Mouse (Mus musculus) forebrain, embryonic 14.5 days (tissue): ENCODE results near the gene Il3. TPM values are rescaled to one million over a fixed set of nuclear protein-coding genes. Genes with fewer than 3 reads are reported as not detected.

Source experiments
- ATAC-seq: fragments of 200-750 bp; cut with Nextera tagmentation; 2 replicates; pipeline ENCODE4 v1.8.0; 2017; ENCODE audit warnings: mild to moderate bottlenecking, moderate library complexity
- DNase-seq: peaks from one replicate; pipeline ENCODE4 v3.0.0-alpha.2; 2015; ENCODE audit warnings: low spot score
- H3K27ac ChIP-seq: fragments of 300-500 bp; sonication (generic); 2 replicates; pipeline ENCODE4 v1.5.1; 2014; ENCODE audit warnings: low read depth, mild to moderate bottlenecking, control low read depth, low read length, moderate library complexity
- H3K27me3 ChIP-seq: fragments of 300-500 bp; sonication (generic); replicated peaks from 2 replicates; pipeline ENCODE4 v1.6.1; 2014; ENCODE audit warnings: low read length, control low read depth, mixed read lengths; ENCODE audit not compliant: control insufficient read depth, insufficient read depth
- H3K36me3 ChIP-seq: fragments of 300-500 bp; sonication (generic); 2 replicates; pipeline ENCODE4 v1.6.1; 2014; ENCODE audit warnings: low read length, control low read depth; ENCODE audit not compliant: control insufficient read depth, insufficient read depth
- H3K4me1 ChIP-seq: fragments of 300-500 bp; sonication (generic); 2 replicates; pipeline ENCODE4 v1.6.1; 2014; ENCODE audit warnings: antibody characterized with exemption, low read length, control low read depth; ENCODE audit not compliant: control insufficient read depth, insufficient read depth
- H3K4me2 ChIP-seq: fragments of 300-500 bp; sonication (generic); 2 replicates; pipeline ENCODE4 v1.6.1; 2014; ENCODE audit warnings: mild to moderate bottlenecking, control low read depth, low read length
- H3K4me3 ChIP-seq: fragments of 300-500 bp; sonication (generic); 2 replicates; pipeline ENCODE4 v1.5.1; 2014; ENCODE audit warnings: low read depth, low read length, control low read depth
- H3K9ac ChIP-seq: fragments of 300-500 bp; sonication (generic); 2 replicates; pipeline ENCODE4 v1.6.1; 2014; ENCODE audit warnings: mild to moderate bottlenecking, low read length, control low read depth, moderate library complexity
- H3K9me3 ChIP-seq: fragments of 300-500 bp; sonication (generic); replicated peaks from 2 replicates; pipeline ENCODE4 v1.6.1; 2016; ENCODE audit warnings: low read length, control low read depth, mixed read lengths; ENCODE audit not compliant: control insufficient read depth
- WGBS: fragments of 180-500 bp; shearing (Covaris S2); extraction: QIAGEN DNeasy Blood & Tissue Kit; methylation state at CpG from one replicate; pipeline ENCODE4 v1.1.7; 2014; 5-methylcytosine and 5-hydroxymethylcytosine counted together
- polyA plus RNA-seq: library from polyadenylated mRNA; unstranded; fragments of >200 nt; fragmentation: Nextera tagmentation; extraction: Ambion mirVana; gene quantifications from 2 replicates; pipeline ENCODE4 v1.2.1, GENCODE M21; 2014

Il3 gene
- polyA plus RNA-seq, 1 experiment from 2014 or later = not detected

GRCm38 (mm10) chr11:54295971-54296370, 28.9 kb upstream of the Il3 start:
- no peak overlapping the region for H3K9ac ChIP-seq
- no peak overlapping the region for H3K4me3 ChIP-seq
- 83% methylated on average over 4 of the region's 4 CpGs for WGBS
- no peaks in the 10 kb centered on the region for H3K27me3 ChIP-seq
- DNase-seq (no peak), ATAC-seq (no peak)
- H3K36me3 ChIP-seq = no peaks in the 10 kb centered on the region
- H3K4me1 ChIP-seq = no peaks in the 10 kb centered on the region
- no peaks in the 10 kb centered on the region for H3K9me3 ChIP-seq
- no peak overlapping the region for H3K4me2 ChIP-seq
- no peak overlapping the region for H3K27ac ChIP-seq

GRCm38 (mm10) chr11:54293980-54294807, 27.1 kb upstream of the Il3 start:
- no peak for ATAC-seq
- 86% methylated on average over 12 of the region's 12 CpGs for WGBS
- Histone ChIP-seq H3K4me1 (no peaks in the 10 kb centered on the region), H3K36me3 (no peaks in the 10 kb centered on the region), H3K9me3 (no peaks in the 10 kb centered on the region), H3K9ac (no peak overlapping the region), H3K4me3 (no peak overlapping the region), H3K4me2 (no peak overlapping the region), H3K27ac (no peak overlapping the region), H3K27me3 (no peaks in the 10 kb centered on the region)
- DNase-seq = no peak

- no peaks in the 10 kb centered on the region for H3K9me3 ChIP-seq
- no peak overlapping the region for H3K4me3 ChIP-seq
- H3K4me1 ChIP-seq = no peaks in the 10 kb centered on the region
- no peak for ATAC-seq
- no peak for DNase-seq
- 84% methylated on average over 2 of the region's 2 CpGs for WGBS
- H3K9ac ChIP-seq = no peak overlapping the region
- no peak overlapping the region for H3K27ac ChIP-seq
- H3K4me2 ChIP-seq = no peak overlapping the region
- H3K36me3 ChIP-seq = no peaks in the 10 kb centered on the region
- H3K27me3 ChIP-seq = no peaks in the 10 kb centered on the region
Observed at GRCm38 (mm10) chr11:54292163-54292562, 25.1 kb upstream of the Il3 start.

DNA sequence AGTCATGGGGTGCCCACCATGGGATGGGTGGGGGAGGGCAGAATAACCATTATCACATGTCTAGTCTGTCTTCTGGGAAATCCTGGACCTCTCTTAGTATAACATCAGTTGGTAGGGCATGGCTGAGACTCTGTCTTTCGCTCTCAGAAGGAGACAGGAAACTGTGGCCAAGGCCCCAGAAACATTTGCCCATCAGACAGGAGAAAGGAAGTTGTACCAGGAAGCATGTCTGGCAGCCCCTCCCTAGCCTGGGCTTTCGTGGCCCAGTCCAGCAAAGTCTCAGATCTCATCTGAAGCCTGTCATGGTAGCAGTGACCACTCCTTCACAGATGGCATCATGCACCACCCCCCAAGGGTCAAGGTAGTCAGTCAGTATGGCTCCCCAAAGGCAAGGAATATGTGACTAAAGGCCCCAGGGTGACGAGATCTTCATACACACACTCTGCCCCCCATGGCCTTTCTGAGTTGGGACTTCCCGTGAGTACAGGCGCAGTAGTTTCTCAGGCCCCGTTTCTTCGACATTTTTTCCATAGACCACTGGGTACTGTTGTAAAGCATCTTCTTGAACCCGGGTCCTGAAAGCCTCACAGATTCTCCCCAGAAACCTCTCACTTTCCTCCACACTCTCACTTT, 20.9 kb upstream of the Il3 start:
- Histone ChIP-seq H3K9me3 (no peaks in the 10 kb centered on the region), H3K27me3 (no peaks in the 10 kb centered on the region), H3K4me1 (no peaks in the 10 kb centered on the region), H3K27ac (no peak overlapping the region), H3K36me3 (no peaks in the 10 kb centered on the region), H3K4me2 (no peak overlapping the region), H3K4me3 (no peak overlapping the region), H3K9ac (no peak overlapping the region)
- WGBS = 89% methylated on average over 8 of the region's 8 CpGs
- ATAC-seq (no peak), DNase-seq (no peak)

DNA sequence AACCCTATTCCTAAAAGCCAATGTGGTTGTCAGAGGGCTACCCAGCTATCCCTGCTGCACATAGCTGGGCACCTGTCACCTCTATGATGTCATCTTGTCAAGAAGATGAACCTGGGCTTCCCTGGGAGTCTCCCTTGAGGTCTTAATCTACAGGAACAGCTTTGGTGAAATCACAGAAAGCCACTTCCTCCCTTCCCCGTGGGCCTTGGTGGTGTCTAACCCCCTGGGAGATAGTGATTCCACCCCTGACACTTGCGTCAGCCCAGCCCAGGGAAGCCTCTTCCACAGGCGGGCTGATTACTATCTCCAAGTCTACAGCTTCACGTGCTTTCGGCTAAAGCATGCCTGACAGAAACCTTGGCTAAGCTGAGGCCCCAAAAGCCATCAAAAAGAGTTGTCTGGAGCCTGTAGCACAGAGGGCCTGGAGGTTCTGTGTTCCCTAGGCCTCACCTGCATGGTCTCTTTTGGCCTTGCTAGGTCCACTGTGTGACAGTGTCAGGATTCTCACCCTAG, 4.4 kb upstream of the Il3 start:
- no peak for ATAC-seq
- no peak overlapping the region for H3K4me3 ChIP-seq
- H3K27ac ChIP-seq = no peak overlapping the region
- H3K36me3 ChIP-seq = no peaks in the 10 kb centered on the region
- no peaks in the 10 kb centered on the region for H3K27me3 ChIP-seq
- DNase-seq = no peak
- 87% methylated on average over 5 of the region's 5 CpGs for WGBS
- H3K9ac ChIP-seq = no peak overlapping the region
- no peaks in the 10 kb centered on the region for H3K4me1 ChIP-seq
- H3K4me2 ChIP-seq = no peak overlapping the region
- no peaks in the 10 kb centered on the region for H3K9me3 ChIP-seq

- no peak overlapping the region for H3K4me3 ChIP-seq
- no peak overlapping the region for H3K27ac ChIP-seq
- DNase-seq (no peak), ATAC-seq (no peak)
- H3K36me3 ChIP-seq = no peaks in the 10 kb centered on the region
- no peaks in the 10 kb centered on the region for H3K9me3 ChIP-seq
- WGBS = 87% methylated on average over 3 of the region's 3 CpGs
- no peak overlapping the region for H3K4me2 ChIP-seq
- H3K4me1 ChIP-seq = no peaks in the 10 kb centered on the region
- H3K27me3 ChIP-seq = no peaks in the 10 kb centered on the region
- no peak overlapping the region for H3K9ac ChIP-seq
Observed at GRCm38 (mm10) chr11:54269191-54269896, 2.3 kb upstream of the Il3 start.

DNA sequence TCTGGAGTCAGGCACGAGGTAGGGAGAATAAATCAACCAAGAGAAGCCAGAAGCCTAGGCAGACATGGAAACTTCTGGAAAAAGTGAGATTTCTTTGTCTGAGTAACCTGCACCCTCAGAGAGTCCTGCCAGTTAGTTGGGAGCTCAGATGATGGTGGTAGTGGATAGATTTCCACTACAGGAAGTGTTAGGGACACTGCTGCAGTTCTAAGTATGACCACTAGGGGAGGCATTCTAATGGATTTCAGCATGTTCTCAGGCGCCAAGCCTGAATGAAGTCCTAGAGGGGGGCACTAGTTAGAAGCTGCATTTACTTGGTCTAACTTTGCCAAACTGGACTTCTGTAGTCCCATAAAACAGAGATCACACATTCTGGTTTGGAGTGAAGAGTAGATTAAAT, 2.5 kb downstream of the Il3 start:
- no peak overlapping the region for H3K27ac ChIP-seq
- no peaks in the 10 kb centered on the region for H3K36me3 ChIP-seq
- no peaks in the 10 kb centered on the region for H3K27me3 ChIP-seq
- H3K4me1 ChIP-seq = no peaks in the 10 kb centered on the region
- ATAC-seq (no peak), DNase-seq (peak; percentile 73)
- 60% methylated on average over 2 of the region's 2 CpGs for WGBS
- H3K4me3 ChIP-seq = no peak overlapping the region
- no peak overlapping the region for H3K9ac ChIP-seq
- no peak overlapping the region for H3K4me2 ChIP-seq
- no peaks in the 10 kb centered on the region for H3K9me3 ChIP-seq

DNA sequence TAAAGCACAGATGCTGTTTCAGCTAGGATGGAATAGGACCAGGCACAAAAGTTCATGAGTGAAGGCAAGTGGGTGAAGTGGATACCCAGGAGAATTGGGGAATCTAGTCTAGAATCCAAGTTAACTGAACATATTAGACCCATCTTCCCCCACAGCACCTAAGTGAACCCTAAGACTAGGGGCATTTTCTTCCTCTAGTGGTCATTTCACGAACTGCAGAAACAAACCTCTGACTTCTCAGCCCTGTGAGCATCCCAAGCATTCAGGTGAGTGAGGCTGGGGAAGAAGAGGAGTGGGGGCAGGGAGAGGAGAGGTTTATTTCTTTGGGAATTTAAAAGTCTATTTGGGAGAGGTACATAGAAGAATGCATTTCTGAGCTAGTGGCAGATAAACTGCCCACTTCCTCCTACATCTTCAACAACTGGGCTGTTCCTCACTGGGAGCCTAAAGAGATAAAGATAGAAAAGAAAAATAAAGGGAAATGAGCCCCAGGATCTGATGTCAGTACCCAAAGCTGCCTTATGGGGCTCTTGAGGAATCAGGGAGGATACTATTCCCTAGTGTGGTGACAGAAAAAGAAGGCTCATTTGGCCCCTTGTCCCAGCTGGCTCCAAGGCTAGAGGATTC, 3.6 kb downstream of the Il3 start:
- no peak for ATAC-seq

More for the DNA sequence above, 3.6 kb downstream of the Il3 start:
- no peaks in the 10 kb centered on the region for H3K27me3 ChIP-seq
- no peak overlapping the region for H3K9ac ChIP-seq
- H3K27ac ChIP-seq = no peak overlapping the region
- no peak for DNase-seq
- 11% methylated on average over 1 of the region's 1 CpGs for WGBS
- no peak overlapping the region for H3K4me2 ChIP-seq
- no peaks in the 10 kb centered on the region for H3K36me3 ChIP-seq
- H3K9me3 ChIP-seq = no peaks in the 10 kb centered on the region
- no peaks in the 10 kb centered on the region for H3K4me1 ChIP-seq
- H3K4me3 ChIP-seq = no peak overlapping the region
